Mouse (Mus musculus): Measurements from ENCODE around the gene Zfp853. TPM values are rescaled to one million over a fixed set of nuclear protein-coding genes. Genes with fewer than 3 reads are reported as not detected.

Gene Zfp853
- total RNA-seq, 2 experiments from 2014 or later, result not detected

- ATAC-seq (replicated peaks; ENCODE audit: low FRiP score, poor library complexity, severe bottlenecking), result no peak
Measured at GRCm38 (mm10) chr5:143255131-143255519, 38.3 kb downstream of the Zfp853 start.

GRCm38 (mm10) chr5:143254487-143255130 lies 38.8 kb downstream of the Zfp853 start:
- ATAC-seq (replicated peaks; ENCODE audit: low FRiP score, poor library complexity, severe bottlenecking), result no peak

GRCm38 (mm10) chr5:143253881-143254486 lies 39.4 kb downstream of the Zfp853 start:
- ATAC-seq (replicated peaks; ENCODE audit: low FRiP score, poor library complexity, severe bottlenecking), result no peak

- ATAC-seq (replicated peaks; ENCODE audit: low FRiP score, poor library complexity, severe bottlenecking), result no peak
Measured at GRCm38 (mm10) chr5:143253186-143253880, 40.1 kb downstream of the Zfp853 start.

GRCm38 (mm10) chr5:143252791-143253185 lies 40.6 kb downstream of the Zfp853 start:
- no peak for ATAC-seq (replicated peaks; ENCODE audit: low FRiP score, poor library complexity, severe bottlenecking)

GRCm38 (mm10) chr5:143252039-143252438 lies 41.4 kb downstream of the Zfp853 start:
- no peak for ATAC-seq (replicated peaks; ENCODE audit: low FRiP score, poor library complexity, severe bottlenecking)

- ATAC-seq (replicated peaks; ENCODE audit: low FRiP score, poor library complexity, severe bottlenecking), result no peak
Measured at GRCm38 (mm10) chr5:143244926-143245325, 48.5 kb downstream of the Zfp853 start.

Other genes with a start within 250 kb of the Zfp853 start
- gene Rnf216, start 180.6 kb downstream of the Zfp853 start, total RNA-seq (2015; ENCODE audit: low replicate concordance), result 31.0 and 33.1 TPM in 2 replicates
- gene Rnf216, start 180.6 kb downstream of the Zfp853 start, total RNA-seq (2017; ENCODE audit: low replicate concordance), result 31.1 and 45.7 TPM in 2 replicates
- not detected in 2 replicates for gene Olfr718-ps1, start 146.0 kb downstream of the Zfp853 start, total RNA-seq (2015; ENCODE audit: low replicate concordance)
- not detected in 2 replicates for gene Olfr718-ps1, start 146.0 kb downstream of the Zfp853 start, total RNA-seq (2017; ENCODE audit: low replicate concordance)
- gene Rbak, start 112.8 kb downstream of the Zfp853 start, total RNA-seq (2015; ENCODE audit: low replicate concordance), result 1.4 and 3.4 TPM in 2 replicates
- 0.39 and 1.4 TPM in 2 replicates for gene Rbak, start 112.8 kb downstream of the Zfp853 start, total RNA-seq (2017; ENCODE audit: low replicate concordance)
- not detected in 2 replicates for gene Spdye4b, start 112.6 kb downstream of the Zfp853 start, total RNA-seq (2015; ENCODE audit: low replicate concordance)
- gene Spdye4b, start 112.6 kb downstream of the Zfp853 start, total RNA-seq (2017; ENCODE audit: low replicate concordance), result not detected in 2 replicates
- not detected in 2 replicates for gene Spdye4a, start 66.7 kb downstream of the Zfp853 start, total RNA-seq (2015; ENCODE audit: low replicate concordance)
- gene Spdye4a, start 66.7 kb downstream of the Zfp853 start, total RNA-seq (2017; ENCODE audit: low replicate concordance), result not detected in 2 replicates
- 0.36 TPM in 1 of 2 replicates, not detected in the other for gene Zfp12, start 58.5 kb downstream of the Zfp853 start, total RNA-seq (2015; ENCODE audit: low replicate concordance)
- 0.68 and 1.7 TPM in 2 replicates for gene Zfp12, start 58.5 kb downstream of the Zfp853 start, total RNA-seq (2017; ENCODE audit: low replicate concordance)
- 0.36 TPM in 1 of 2 replicates, not detected in the other for gene Zfp316, start 23.6 kb downstream of the Zfp853 start, total RNA-seq (2015; ENCODE audit: low replicate concordance)
- gene Zfp316, start 23.6 kb downstream of the Zfp853 start, total RNA-seq (2017; ENCODE audit: low replicate concordance), result 0.64 and 0.76 TPM in 2 replicates
- 14.7 and 20.9 TPM in 2 replicates for gene E130309D02Rik, start 21.7 kb upstream of the Zfp853 start, total RNA-seq (2015; ENCODE audit: low replicate concordance)
- 7.8 and 8.2 TPM in 2 replicates for gene E130309D02Rik, start 21.7 kb upstream of the Zfp853 start, total RNA-seq (2017; ENCODE audit: low replicate concordance)
- gene Zdhhc4, start 35.6 kb upstream of the Zfp853 start, total RNA-seq (2015; ENCODE audit: low replicate concordance), result 16.6 and 43.6 TPM in 2 replicates
- 11.6 and 29.8 TPM in 2 replicates for gene Zdhhc4, start 35.6 kb upstream of the Zfp853 start, total RNA-seq (2017; ENCODE audit: low replicate concordance)
- not detected in 2 replicates for gene Grid2ip, start 63.7 kb upstream of the Zfp853 start, total RNA-seq (2015; ENCODE audit: low replicate concordance)
- gene Grid2ip, start 63.7 kb upstream of the Zfp853 start, total RNA-seq (2017; ENCODE audit: low replicate concordance), result not detected in 2 replicates
- 42.5 and 44.0 TPM in 2 replicates for gene Kdelr2, start 110.2 kb upstream of the Zfp853 start, total RNA-seq (2015; ENCODE audit: low replicate concordance)
- gene Kdelr2, start 110.2 kb upstream of the Zfp853 start, total RNA-seq (2017; ENCODE audit: low replicate concordance), result 31.8 and 44.3 TPM in 2 replicates
- 14.1 and 22.2 TPM in 2 replicates for gene Daglb, start 171.0 kb upstream of the Zfp853 start, total RNA-seq (2015; ENCODE audit: low replicate concordance)
- 14.1 and 16.0 TPM in 2 replicates for gene Daglb, start 171.0 kb upstream of the Zfp853 start, total RNA-seq (2017; ENCODE audit: low replicate concordance)
- 195 and 254 TPM in 2 replicates for gene Rac1, start 234.4 kb upstream of the Zfp853 start, total RNA-seq (2015; ENCODE audit: low replicate concordance)
- gene Rac1, start 234.4 kb upstream of the Zfp853 start, total RNA-seq (2017; ENCODE audit: low replicate concordance), result 40.0 and 104 TPM in 2 replicates

Data from erythroid progenitor cell, adult 5-6 weeks (primary cell).